Mouse (Mus musculus): ENCODE measurements around the gene Slc15a1. TPM values are rescaled to one million over a fixed set of nuclear protein-coding genes. Genes with fewer than 3 reads are reported as not detected.
A peak's percentile ranks its signal among the peaks of the same experiment; 100 is the strongest.

Gene Slc15a1
- total RNA-seq, 2 experiments from 2014 or later = 0.28 TPM; not detected in 1

- ATAC-seq (replicated peaks; ENCODE audit: low FRiP score, low TSS enrichment, poor library complexity, severe bottlenecking) = no peak
Measured at GRCm38 (mm10) chr14:121495120-121495519, 9.9 kb downstream of the Slc15a1 start.

GRCm38 (mm10) chr14:121494238-121494637 lies 10.8 kb downstream of the Slc15a1 start:
- ATAC-seq (replicated peaks; ENCODE audit: low FRiP score, low TSS enrichment, poor library complexity, severe bottlenecking) = no peak

GRCm38 (mm10) chr14:121493712-121494111 lies 11.3 kb downstream of the Slc15a1 start:
- no peak for ATAC-seq (replicated peaks; ENCODE audit: low FRiP score, low TSS enrichment, poor library complexity, severe bottlenecking)

- ATAC-seq (replicated peaks; ENCODE audit: low FRiP score, low TSS enrichment, poor library complexity, severe bottlenecking) = no peak
Measured at GRCm38 (mm10) chr14:121492328-121492727, 12.7 kb downstream of the Slc15a1 start.

- ATAC-seq (replicated peaks; ENCODE audit: low FRiP score, low TSS enrichment, poor library complexity, severe bottlenecking) = no peak
Measured at GRCm38 (mm10) chr14:121485722-121486121, 19.3 kb downstream of the Slc15a1 start.

GRCm38 (mm10) chr14:121484436-121484835 lies 20.6 kb downstream of the Slc15a1 start:
- ATAC-seq (replicated peaks; ENCODE audit: low FRiP score, low TSS enrichment, poor library complexity, severe bottlenecking) = peak; percentile 86

- no peak for ATAC-seq (replicated peaks; ENCODE audit: low FRiP score, low TSS enrichment, poor library complexity, severe bottlenecking)
Measured at GRCm38 (mm10) chr14:121482181-121482580, 22.9 kb downstream of the Slc15a1 start.

GRCm38 (mm10) chr14:121481591-121481990 lies 23.5 kb downstream of the Slc15a1 start:
- no peak for ATAC-seq (replicated peaks; ENCODE audit: low FRiP score, low TSS enrichment, poor library complexity, severe bottlenecking)

- ATAC-seq (replicated peaks; ENCODE audit: low FRiP score, low TSS enrichment, poor library complexity, severe bottlenecking) = no peak
Measured at GRCm38 (mm10) chr14:121479096-121479495, 26.0 kb downstream of the Slc15a1 start.

GRCm38 (mm10) chr14:121477925-121478693 lies 26.9 kb downstream of the Slc15a1 start:
- ATAC-seq (replicated peaks; ENCODE audit: low FRiP score, low TSS enrichment, poor library complexity, severe bottlenecking) = no peak

- no peak for ATAC-seq (replicated peaks; ENCODE audit: low FRiP score, low TSS enrichment, poor library complexity, severe bottlenecking)
Measured at GRCm38 (mm10) chr14:121473869-121474268, 31.2 kb downstream of the Slc15a1 start.

GRCm38 (mm10) chr14:121471545-121472121 lies 33.4 kb downstream of the Slc15a1 start:
- no peak for ATAC-seq (replicated peaks; ENCODE audit: low FRiP score, low TSS enrichment, poor library complexity, severe bottlenecking)

- no peak for ATAC-seq (replicated peaks; ENCODE audit: low FRiP score, low TSS enrichment, poor library complexity, severe bottlenecking)
Measured at GRCm38 (mm10) chr14:121469601-121470000, 35.5 kb downstream of the Slc15a1 start.

GRCm38 (mm10) chr14:121467646-121468045 lies 37.4 kb downstream of the Slc15a1 start:
- ATAC-seq (replicated peaks; ENCODE audit: low FRiP score, low TSS enrichment, poor library complexity, severe bottlenecking) = no peak

GRCm38 (mm10) chr14:121466501-121466900 lies 38.6 kb downstream of the Slc15a1 start:
- ATAC-seq (replicated peaks; ENCODE audit: low FRiP score, low TSS enrichment, poor library complexity, severe bottlenecking) = no peak

GRCm38 (mm10) chr14:121464318-121464717 lies 40.7 kb downstream of the Slc15a1 start:
- ATAC-seq (replicated peaks; ENCODE audit: low FRiP score, low TSS enrichment, poor library complexity, severe bottlenecking) = no peak

GRCm38 (mm10) chr14:121462756-121463155 lies 42.3 kb downstream of the Slc15a1 start:
- no peak for ATAC-seq (replicated peaks; ENCODE audit: low FRiP score, low TSS enrichment, poor library complexity, severe bottlenecking)

GRCm38 (mm10) chr14:121460966-121461365 lies 44.1 kb downstream of the Slc15a1 start:
- ATAC-seq (replicated peaks; ENCODE audit: low FRiP score, low TSS enrichment, poor library complexity, severe bottlenecking) = no peak

GRCm38 (mm10) chr14:121458521-121458920 lies 46.5 kb downstream of the Slc15a1 start:
- ATAC-seq (replicated peaks; ENCODE audit: low FRiP score, low TSS enrichment, poor library complexity, severe bottlenecking) = no peak

- ATAC-seq (replicated peaks; ENCODE audit: low FRiP score, low TSS enrichment, poor library complexity, severe bottlenecking) = no peak
Measured at GRCm38 (mm10) chr14:121457536-121457935, 47.5 kb downstream of the Slc15a1 start.

Measured in megakaryocyte-erythroid progenitor cell, adult 5-6 weeks (primary cell).